Mouse (Mus musculus): ENCODE data around the gene Zfp523.

The Zfp523 gene

GRCm38 (mm10) chr17:28242296-28242695, 65.4 kb downstream of the Zfp523 start:
- no peak for DNase-seq (ENCODE audit: low spot score in 2 of 2)

- no peak for DNase-seq (ENCODE audit: low spot score in 2 of 2)
Measured at GRCm38 (mm10) chr17:28244214-28244613, 67.3 kb downstream of the Zfp523 start.

GRCm38 (mm10) chr17:28244714-28245113, 67.8 kb downstream of the Zfp523 start:
- DNase-seq (ENCODE audit: low spot score in 2 of 2) = no peak

- DNase-seq (ENCODE audit: low spot score in 2 of 2) = no peak
Measured at GRCm38 (mm10) chr17:28246640-28247039, 69.7 kb downstream of the Zfp523 start.

GRCm38 (mm10) chr17:28247613-28248012, 70.7 kb downstream of the Zfp523 start:
- DNase-seq (ENCODE audit: low spot score in 2 of 2) = no peak

GRCm38 (mm10) chr17:28249062-28249461, 72.1 kb downstream of the Zfp523 start:
- DNase-seq (ENCODE audit: low spot score in 2 of 2) = no peak

- DNase-seq (ENCODE audit: low spot score in 2 of 2) = no peak
Measured at GRCm38 (mm10) chr17:28251579-28252280, 74.8 kb downstream of the Zfp523 start.

GRCm38 (mm10) chr17:28252281-28252648, 75.3 kb downstream of the Zfp523 start:
- DNase-seq (ENCODE audit: low spot score in 2 of 2) = no peak

- DNase-seq (ENCODE audit: low spot score in 2 of 2) = no peak
Measured at GRCm38 (mm10) chr17:28253216-28253615, 76.3 kb downstream of the Zfp523 start.

- DNase-seq (ENCODE audit: low spot score in 2 of 2) = no peak
Measured at GRCm38 (mm10) chr17:28254804-28255203, 77.9 kb downstream of the Zfp523 start.
